Mouse (Mus musculus) heart, embryonic 12.5 days (tissue): Measurements from ENCODE around the gene Commd8. TPM values are rescaled to one million over a fixed set of nuclear protein-coding genes. Genes with fewer than 3 reads are reported as not detected.

Experiments used
- ATAC-seq: fragments of 200-750 bp; cut with Nextera tagmentation; 2 replicates; pipeline ENCODE4 v1.8.0; 2017; ENCODE audit warnings: moderate TSS enrichment, moderate library complexity; ENCODE audit not compliant: insufficient number of reproducible peaks, low FRiP score
- H3K27ac ChIP-seq: fragments of 300-500 bp; sonication (generic); 2 replicates; pipeline ENCODE4 v1.5.1; 2016; ENCODE audit warnings: mild to moderate bottlenecking, moderate library complexity; ENCODE audit not compliant: poor library complexity, severe bottlenecking
- H3K27me3 ChIP-seq: fragments of 300-500 bp; sonication (generic); replicated peaks from 2 replicates; pipeline ENCODE4 v1.6.1; 2016; ENCODE audit warnings: mild to moderate bottlenecking, moderate library complexity
- H3K36me3 ChIP-seq: fragments of 300-500 bp; sonication (generic); 2 replicates; pipeline ENCODE4 v1.6.1; 2016; ENCODE audit warnings: mild to moderate bottlenecking, moderate library complexity
- H3K4me1 ChIP-seq: fragments of 300-500 bp; sonication (generic); replicated peaks from 2 replicates; pipeline ENCODE4 v1.6.1; 2016; ENCODE audit warnings: mild to moderate bottlenecking
- H3K4me2 ChIP-seq: fragments of 300-500 bp; sonication (generic); 2 replicates; pipeline ENCODE4 v1.6.1; 2016; ENCODE audit warnings: mild to moderate bottlenecking, moderate library complexity
- H3K4me3 ChIP-seq: fragments of 300-500 bp; sonication (generic); 2 replicates; pipeline ENCODE4 v1.5.1; 2016; ENCODE audit warnings: mild to moderate bottlenecking
- H3K9ac ChIP-seq: fragments of 300-500 bp; sonication (generic); 2 replicates; pipeline ENCODE4 v1.6.1; 2016; ENCODE audit warnings: mild to moderate bottlenecking, moderate library complexity
- H3K9me3 ChIP-seq: fragments of 300-500 bp; sonication (generic); replicated peaks from 2 replicates; pipeline ENCODE4 v1.6.1; 2016; ENCODE audit warnings: mild to moderate bottlenecking, moderate library complexity
- WGBS: fragments of 180-500 bp; shearing (Covaris S2); methylation state at CpG from one replicate; pipeline ENCODE4 v1.1.7; 2016; 5-methylcytosine and 5-hydroxymethylcytosine counted together
- polyA plus RNA-seq: library from polyadenylated mRNA; unstranded; fragments of >200 nt; fragmentation: Nextera tagmentation; extraction: Ambion mirVana; gene quantifications from 2 replicates; pipeline ENCODE4 v1.2.1, GENCODE M21; 2016

The Commd8 gene
- 124 and 127 TPM in 2 replicates for polyA plus RNA-seq

DNA sequence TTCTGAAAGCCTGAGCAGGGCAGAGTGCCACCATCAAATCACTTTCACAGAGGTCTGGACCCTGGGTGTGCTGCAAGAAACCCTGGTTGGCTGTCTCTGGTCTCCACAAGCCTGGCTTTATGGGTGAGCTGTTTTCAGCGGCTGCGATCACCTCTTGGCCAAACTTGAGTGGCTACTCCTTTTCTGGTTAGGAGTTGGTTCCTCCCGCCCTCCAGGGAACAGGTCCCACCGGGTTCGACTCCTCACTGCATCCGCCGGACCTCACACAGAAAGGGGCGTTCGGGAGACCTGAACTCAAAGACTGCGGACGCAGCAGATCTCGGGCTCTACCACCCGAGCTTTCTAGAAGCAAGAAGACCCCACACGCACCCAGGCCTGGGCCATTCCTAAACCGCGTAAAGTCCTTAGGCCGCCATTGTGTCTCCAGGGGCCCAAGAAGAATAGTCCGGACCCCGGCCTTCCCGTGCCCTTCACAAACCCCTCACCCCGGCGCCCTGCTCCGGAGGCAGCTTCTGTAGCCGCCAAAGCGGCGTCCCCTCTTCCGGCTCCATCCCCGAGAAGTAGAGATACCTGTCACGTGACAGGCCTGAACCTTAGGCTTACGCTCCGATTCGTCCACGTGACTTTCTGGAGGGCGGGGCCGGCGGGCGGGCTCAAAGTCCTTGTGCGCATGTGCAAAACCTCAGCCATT lies at the start of gene Commd8:
Gene Commd8 (minus strand): TSS at position 596 of the 691 bp plus-strand sequence.
- Histone ChIP-seq H3K27ac (peak within 1 kb of the TSS; percentile 78), H3K4me1 (peaks cover 31% of the 10 kb centered on the region), H3K4me2 (peak within 1 kb of the TSS; percentile 86), H3K4me3 (peak within 1 kb of the TSS; percentile 68), H3K36me3 (peaks cover 8% of the 10 kb centered on the region; the same call in 1 of the 2 replicates), H3K9ac (peak within 1 kb of the TSS; percentile 89), H3K9me3 (no peaks in the 10 kb centered on the region), H3K27me3 (no peaks in the 10 kb centered on the region)
- under 1% methylated on average over 38 of the region's 38 CpGs for WGBS
- ATAC-seq = peak; percentile 93

DNA sequence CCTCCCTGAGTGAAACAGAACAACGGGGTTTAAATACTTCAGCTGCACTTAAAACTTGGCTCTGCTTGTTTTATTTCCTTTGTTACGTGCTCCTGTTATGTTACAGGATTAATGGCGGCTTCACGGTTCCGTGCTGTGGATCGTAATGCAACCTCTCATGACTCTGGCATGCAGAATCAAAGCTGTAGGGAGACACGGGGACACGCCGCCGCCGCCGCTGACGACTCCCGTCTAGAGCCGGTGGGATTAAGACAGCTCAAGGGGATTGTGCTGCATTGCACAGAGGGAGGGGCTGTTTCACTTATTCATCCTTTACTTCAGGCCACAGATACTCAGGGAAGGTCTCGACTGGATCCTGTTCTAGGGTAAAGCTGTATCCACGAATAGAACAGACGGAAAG lies 43.8 kb upstream of the Commd8 start:
- H3K9me3 ChIP-seq = no peaks in the 10 kb centered on the region
- H3K27me3 ChIP-seq = no peaks in the 10 kb centered on the region
- peaks cover 7% of the 10 kb centered on the region; the same call in 1 of the 2 replicates for H3K4me1 ChIP-seq
- no peak overlapping the region for H3K27ac ChIP-seq
- WGBS = 84% methylated on average over 18 of the region's 18 CpGs
- no peak overlapping the region for H3K9ac ChIP-seq
- H3K4me3 ChIP-seq = no peak overlapping the region
- no peak overlapping the region for H3K4me2 ChIP-seq
- ATAC-seq = no peak
- 0 out of 2 replicates have a peak, but pooled peaks cover 6% of the 10 kb centered on the region for H3K36me3 ChIP-seq

DNA sequence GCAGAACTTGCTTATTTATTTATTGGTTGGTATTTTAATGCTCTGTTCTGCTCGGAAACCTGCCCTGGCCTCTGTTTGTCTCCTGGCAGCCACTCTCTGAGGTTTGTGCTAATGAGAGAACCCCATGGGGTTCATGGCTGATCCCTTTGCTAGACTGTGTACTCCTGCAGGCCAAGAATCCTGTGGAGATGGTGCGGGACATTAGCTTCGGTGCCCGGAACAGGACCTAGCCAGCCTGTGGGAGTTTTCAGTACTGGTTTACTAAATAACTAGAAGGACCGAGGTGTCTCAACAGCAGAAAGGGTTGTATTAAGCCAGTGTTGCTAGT lies 42.8 kb upstream of the Commd8 start:
- H3K27me3 ChIP-seq = no peaks in the 10 kb centered on the region
- no peak for ATAC-seq
- peaks cover 7% of the 10 kb centered on the region; the same call in 1 of the 2 replicates for H3K4me1 ChIP-seq
- no peak overlapping the region for H3K4me3 ChIP-seq
- H3K9ac ChIP-seq = no peak overlapping the region
- H3K27ac ChIP-seq = no peak overlapping the region
- H3K36me3 ChIP-seq = 0 out of 2 replicates have a peak, but pooled peaks cover 6% of the 10 kb centered on the region
- WGBS = 85% methylated on average over 5 of the region's 5 CpGs
- H3K9me3 ChIP-seq = no peaks in the 10 kb centered on the region
- no peak overlapping the region for H3K4me2 ChIP-seq

DNA sequence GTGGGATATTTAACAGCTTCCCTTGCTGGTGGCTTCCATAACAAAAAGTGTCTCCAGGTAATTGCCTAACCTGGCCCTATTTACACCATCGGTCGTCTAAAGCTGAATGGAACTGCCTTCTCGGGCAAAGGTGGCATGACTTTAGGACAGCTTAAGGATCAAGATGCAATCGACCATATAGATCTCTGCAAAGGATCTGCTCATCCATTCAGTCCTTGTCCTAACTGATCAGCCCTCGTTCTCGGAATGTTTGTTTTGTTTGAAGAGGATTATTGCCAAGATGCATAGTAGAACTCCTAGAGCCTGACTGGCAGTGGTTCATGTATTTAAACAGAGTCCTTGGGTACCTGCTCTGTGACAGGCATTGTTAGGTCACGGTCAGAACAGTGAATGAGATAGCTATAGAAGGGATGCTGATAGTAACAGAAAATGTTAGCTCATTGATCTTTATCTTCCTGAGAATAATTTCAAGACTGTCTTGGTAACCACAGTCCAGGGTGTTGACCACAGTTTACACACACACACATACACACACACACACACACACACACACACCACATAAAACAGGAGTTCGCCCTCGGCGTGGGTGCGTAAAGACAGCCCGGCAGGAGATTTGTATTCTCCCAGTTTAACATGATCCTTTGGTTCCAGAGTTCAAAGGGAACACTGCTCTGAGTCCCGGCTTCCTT lies 42.3 kb upstream of the Commd8 start:
- H3K27me3 ChIP-seq = no peaks in the 10 kb centered on the region
- H3K9ac ChIP-seq = no peak overlapping the region
- WGBS = 83% methylated on average over 13 of the region's 13 CpGs
- no peak overlapping the region for H3K4me2 ChIP-seq
- H3K9me3 ChIP-seq = no peaks in the 10 kb centered on the region
- H3K4me3 ChIP-seq = no peak overlapping the region
- 0 out of 2 replicates have a peak, but pooled peaks cover 6% of the 10 kb centered on the region for H3K36me3 ChIP-seq
- H3K4me1 ChIP-seq = peaks cover 7% of the 10 kb centered on the region; the same call in 1 of the 2 replicates
- no peak for ATAC-seq
- no peak overlapping the region for H3K27ac ChIP-seq

DNA sequence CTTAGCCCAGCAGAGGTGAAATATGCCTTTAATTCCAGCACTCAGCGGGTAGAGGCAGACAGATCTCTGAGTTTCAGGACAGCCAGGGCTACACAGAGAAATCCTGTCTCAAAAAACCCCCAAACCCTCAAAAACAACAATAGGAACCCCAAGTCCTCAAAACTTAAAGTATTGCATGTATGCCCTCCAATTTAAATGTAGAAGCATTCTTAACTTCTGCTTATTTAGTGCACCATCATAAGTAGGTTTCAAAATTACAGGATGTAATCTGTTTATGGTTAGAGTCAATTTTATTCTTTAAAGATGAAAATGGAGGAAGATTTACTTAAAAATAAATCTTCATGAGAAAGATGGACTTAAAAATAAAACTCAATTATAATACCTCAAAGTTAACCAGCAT lies 40.5 kb upstream of the Commd8 start:
- no peaks in the 10 kb centered on the region for H3K27me3 ChIP-seq

DNA sequence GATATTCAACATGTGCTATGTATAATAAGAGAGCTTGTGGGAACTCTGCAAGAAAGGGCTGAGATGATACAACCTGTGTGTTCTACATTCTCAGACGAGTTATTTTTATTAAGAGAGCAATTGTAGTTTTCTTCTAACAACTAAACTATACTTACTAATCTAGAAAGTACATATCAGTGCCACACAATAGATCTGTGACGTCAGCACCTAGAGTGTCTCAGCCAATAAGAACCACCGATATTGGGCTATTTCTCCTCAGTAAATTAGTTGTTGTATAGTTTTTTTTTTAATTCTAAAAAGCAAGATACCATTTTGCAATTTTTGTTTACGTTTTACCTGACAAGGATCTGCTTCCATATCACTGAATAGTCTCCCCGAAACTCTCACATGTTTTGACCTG lies 37.3 kb upstream of the Commd8 start:
- WGBS = 84% methylated on average over 5 of the region's 5 CpGs
- Histone ChIP-seq H3K4me3 (no peak overlapping the region), H3K27me3 (no peaks in the 10 kb centered on the region), H3K9ac (no peak overlapping the region), H3K9me3 (no peaks in the 10 kb centered on the region), H3K4me1 (peaks cover 20% of the 10 kb centered on the region), H3K36me3 (no peaks in the 10 kb centered on the region), H3K4me2 (no peak overlapping the region), H3K27ac (no peak overlapping the region)
- no peak for ATAC-seq

More for the DNA sequence above, 40.5 kb upstream of the Commd8 start:
- H3K4me2 ChIP-seq = no peak overlapping the region
- ATAC-seq = no peak
- peaks cover 14% of the 10 kb centered on the region for H3K4me1 ChIP-seq
- 0 out of 2 replicates have a peak, but pooled peaks cover 3% of the 10 kb centered on the region for H3K36me3 ChIP-seq
- H3K9ac ChIP-seq = no peak overlapping the region
- no peak overlapping the region for H3K27ac ChIP-seq
- 92% methylated on average over 1 of the region's 1 CpGs for WGBS
- H3K9me3 ChIP-seq = no peaks in the 10 kb centered on the region
- H3K4me3 ChIP-seq = no peak overlapping the region

DNA sequence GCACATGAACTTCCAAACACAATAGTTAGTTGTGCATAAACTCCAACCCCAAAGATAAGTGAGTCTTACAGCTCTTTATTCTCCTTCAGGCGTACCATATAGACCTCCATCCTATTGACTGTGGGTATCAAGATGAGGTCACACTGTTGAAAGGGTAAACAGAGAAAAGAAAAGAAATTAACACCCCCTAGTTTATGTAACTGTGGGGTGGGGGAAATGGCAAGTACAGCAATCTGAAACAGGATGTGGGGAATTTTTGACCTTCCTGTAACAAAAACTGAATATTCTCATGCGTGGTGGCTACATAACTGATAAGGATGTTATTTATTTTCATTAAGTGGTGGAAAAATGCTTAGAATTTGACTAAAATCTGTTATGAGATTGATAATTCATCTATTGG lies 36.5 kb upstream of the Commd8 start:
- Histone ChIP-seq H3K4me3 (peak overlapping the region; percentile 58; the same call in 1 of the 2 replicates), H3K9me3 (no peaks in the 10 kb centered on the region), H3K4me1 (peaks cover 20% of the 10 kb centered on the region), H3K9ac (no peak overlapping the region), H3K27me3 (no peaks in the 10 kb centered on the region), H3K36me3 (no peaks in the 10 kb centered on the region), H3K27ac (no peak overlapping the region), H3K4me2 (peak overlapping the region; percentile 75)
- ATAC-seq = no peak
- WGBS = 67% methylated on average over 2 of the region's 2 CpGs

DNA sequence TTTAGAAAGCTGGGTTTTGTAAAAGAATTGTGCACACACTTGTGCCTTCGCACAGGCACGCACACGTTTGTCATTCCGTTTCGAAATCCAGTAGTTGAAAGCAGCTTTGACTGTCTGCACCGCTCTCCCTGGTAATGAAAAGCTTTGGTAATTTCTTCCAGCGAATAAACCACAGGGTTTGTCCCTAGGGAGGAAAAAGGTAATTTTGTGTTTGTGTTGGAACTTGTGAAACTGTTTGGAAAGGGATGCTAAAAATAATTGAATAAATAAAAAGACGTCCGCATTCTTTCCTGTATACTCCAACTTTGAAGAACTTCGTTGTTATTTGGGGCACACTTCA lies 35.7 kb upstream of the Commd8 start:
- Histone ChIP-seq H3K9me3 (no peaks in the 10 kb centered on the region), H3K36me3 (no peaks in the 10 kb centered on the region), H3K27ac (no peak overlapping the region), H3K4me2 (peak overlapping the region; percentile 75), H3K4me1 (peaks cover 20% of the 10 kb centered on the region), H3K27me3 (no peaks in the 10 kb centered on the region), H3K9ac (peak overlapping the region; percentile 72), H3K4me3 (peak overlapping the region; percentile 58)
- 7% methylated on average over 10 of the region's 10 CpGs for WGBS
- no peak for ATAC-seq

DNA sequence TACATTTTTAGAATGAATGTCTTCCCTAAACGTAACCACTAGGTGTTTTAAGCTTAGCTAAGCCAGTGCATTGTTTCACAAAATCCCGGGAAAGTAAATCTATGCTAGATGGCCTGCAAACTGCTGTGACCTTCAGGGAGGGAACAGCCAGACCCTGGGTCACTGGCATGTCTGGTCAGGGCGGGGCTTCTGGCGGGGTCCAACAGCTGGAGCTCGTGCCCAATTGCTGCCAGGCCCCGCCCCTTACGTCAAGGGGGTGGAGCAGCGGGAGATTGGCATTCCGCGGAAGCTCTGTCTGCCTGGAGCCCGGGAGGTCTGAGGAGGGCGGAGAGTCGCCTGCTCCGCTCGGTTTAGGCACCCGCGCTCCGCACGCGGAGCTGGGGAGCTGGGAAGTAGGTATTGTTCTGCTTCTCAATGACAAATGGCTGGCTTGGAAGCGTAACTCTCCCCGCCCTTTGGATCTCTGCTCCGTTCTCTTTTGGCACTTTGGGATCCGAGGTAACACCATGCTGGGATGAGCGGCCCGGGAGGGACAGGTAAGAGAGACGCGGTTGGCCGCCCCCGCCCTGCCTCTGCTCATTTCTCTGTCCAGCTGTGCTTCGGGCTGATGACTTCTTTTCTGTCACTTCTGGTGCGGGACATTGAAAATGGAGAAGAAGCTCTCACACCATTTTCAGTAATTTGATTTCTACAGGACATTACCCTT lies 35.2 kb upstream of the Commd8 start:
- Histone ChIP-seq H3K27me3 (no peaks in the 10 kb centered on the region), H3K4me3 (peak overlapping the region; percentile 58), H3K36me3 (no peaks in the 10 kb centered on the region), H3K4me1 (peaks cover 20% of the 10 kb centered on the region), H3K27ac (peak overlapping the region; percentile 24; the same call in 1 of the 2 replicates), H3K4me2 (peak overlapping the region; percentile 75), H3K9me3 (no peaks in the 10 kb centered on the region), H3K9ac (peak overlapping the region; percentile 72)
- ATAC-seq = peak; percentile 99
- WGBS = under 1% methylated on average over 32 of the region's 32 CpGs

DNA sequence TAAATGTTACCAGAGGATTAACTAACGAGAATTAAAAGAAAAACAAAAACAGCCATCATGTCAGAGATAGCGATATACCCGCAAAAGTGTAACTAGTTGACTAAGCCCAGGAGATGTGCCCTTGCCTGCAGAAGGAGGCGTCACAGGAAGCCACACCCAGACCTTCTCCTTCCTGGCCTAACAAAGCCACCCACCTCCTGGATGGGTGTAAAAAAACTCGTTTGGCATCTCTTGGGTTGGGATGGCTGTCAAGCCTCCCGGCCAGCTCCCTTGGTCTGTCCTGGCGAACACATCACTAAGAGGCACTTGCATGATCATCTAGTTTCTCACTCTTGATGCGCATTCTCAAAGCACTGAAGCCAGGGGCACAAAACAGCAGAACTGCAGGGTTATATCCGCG lies 34.0 kb upstream of the Commd8 start:
- no peak for ATAC-seq
- Histone ChIP-seq H3K4me1 (peaks cover 12% of the 10 kb centered on the region), H3K9me3 (no peaks in the 10 kb centered on the region), H3K27ac (no peak overlapping the region), H3K4me3 (no peak overlapping the region), H3K36me3 (no peaks in the 10 kb centered on the region), H3K4me2 (peak overlapping the region; percentile 39), H3K27me3 (no peaks in the 10 kb centered on the region), H3K9ac (no peak overlapping the region)
- 42% methylated on average over 10 of the region's 10 CpGs for WGBS

DNA sequence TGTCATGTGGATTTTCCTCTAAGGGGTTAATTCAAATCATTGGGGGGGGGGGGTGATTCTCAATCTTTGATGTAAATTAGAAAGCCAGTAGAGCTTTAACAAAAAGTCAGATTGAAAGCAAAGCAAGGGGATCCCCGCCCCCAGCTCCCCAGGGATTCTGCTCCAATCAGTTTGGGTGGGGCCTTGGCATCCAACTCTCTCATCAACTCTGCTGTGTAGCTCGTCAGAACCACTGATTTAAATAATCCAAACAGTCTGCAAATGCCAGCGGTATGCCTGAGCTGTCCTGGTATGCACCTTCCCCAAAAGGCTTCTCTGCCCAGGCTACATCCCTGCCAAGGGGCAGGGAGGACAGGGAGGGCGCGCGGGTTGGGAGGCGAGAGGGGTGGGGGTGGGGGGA lies 33.6 kb upstream of the Commd8 start:
- Histone ChIP-seq H3K4me1 (peaks cover 12% of the 10 kb centered on the region), H3K4me2 (peak overlapping the region; percentile 39), H3K9ac (no peak overlapping the region), H3K9me3 (no peaks in the 10 kb centered on the region), H3K27ac (no peak overlapping the region), H3K36me3 (no peaks in the 10 kb centered on the region), H3K4me3 (no peak overlapping the region), H3K27me3 (no peaks in the 10 kb centered on the region)
- WGBS = 24% methylated on average over 7 of the region's 7 CpGs
- ATAC-seq = no peak
